Mouse (Mus musculus) testis, adult 2 months (tissue): ENCODE measurements around the gene Cuedc1.

Experiments used
- CTCF ChIP-seq: fragments of 200-500 bp; IDR thresholded peaks from 2 replicates; pipeline ENCODE4 v1.5.1; 2012; ENCODE audit warnings: low read depth, mild to moderate bottlenecking, inconsistent platforms, low read length, moderate library complexity; ENCODE audit not compliant: control insufficient read depth, insufficient read depth, insufficient replicate concordance
- POLR2A ChIP-seq: fragments of 200-500 bp; IDR thresholded peaks from 2 replicates; pipeline ENCODE4 v1.6.1; 2012; ENCODE audit warnings: low read depth, mild to moderate bottlenecking, inconsistent platforms, low read length, moderate library complexity; ENCODE audit not compliant: control insufficient read depth

GRCm38 (mm10) chr11:88240736-88241353 lies 143.0 kb downstream of the Cuedc1 start:
- TF ChIP-seq POLR2A (no peak), CTCF (no peak)
